Mouse (Mus musculus) spleen, adult 2 months (tissue): ENCODE results near the gene Sln. TPM values are rescaled to one million over a fixed set of nuclear protein-coding genes. Genes with fewer than 3 reads are reported as not detected.

Experiments
- DNase-seq, 2 experiments: peaks; one replicate each; pipeline versions ENCODE4 v3.0.0 to v3.0.0-alpha.2; 2012 to 2021; ENCODE audit warnings: low spot score in 2 of 2, low read depth in 1 of 2
- H3K27ac ChIP-seq: fragments of 200-500 bp; 2 replicates; pipeline ENCODE4 v1.5.1; 2012; ENCODE audit warnings: low read length, inconsistent platforms; ENCODE audit not compliant: insufficient read depth
- H3K27me3 ChIP-seq: fragments of 200-500 bp; 2 replicates; pipeline ENCODE4 v1.6.1; 2012; ENCODE audit warnings: mild to moderate bottlenecking, moderate library complexity, low read length, inconsistent platforms; ENCODE audit not compliant: control insufficient read depth, insufficient read depth
- H3K36me3 ChIP-seq: fragments of 200-500 bp; 2 replicates; pipeline ENCODE4 v1.6.1; 2012; ENCODE audit warnings: mild to moderate bottlenecking, low read length, inconsistent platforms; ENCODE audit not compliant: control insufficient read depth, insufficient read depth
- H3K4me1 ChIP-seq: fragments of 200-500 bp; 2 replicates; pipeline ENCODE4 v1.6.1; 2011; ENCODE audit warnings: inconsistent platforms; ENCODE audit not compliant: control insufficient read depth, insufficient read depth, insufficient read length
- H3K4me3 ChIP-seq: fragments of 200-500 bp; 2 replicates; pipeline ENCODE4 v1.5.1; 2011; ENCODE audit warnings: mild to moderate bottlenecking, inconsistent platforms; ENCODE audit not compliant: insufficient read depth, insufficient read length; ENCODE audit errors: extremely low read depth
- CTCF ChIP-seq: fragments of 200-500 bp; IDR thresholded peaks from 2 replicates; pipeline ENCODE4 v1.5.1; 2011; ENCODE audit warnings: mild to moderate bottlenecking, inconsistent platforms; ENCODE audit not compliant: insufficient read depth, insufficient read length, insufficient replicate concordance; ENCODE audit errors: extremely low read depth
- POLR2A ChIP-seq: fragments of 200-500 bp; IDR thresholded peaks from 2 replicates; pipeline ENCODE4 v1.6.1; 2011; ENCODE audit warnings: low read depth, low read length, inconsistent platforms
- WGBS: fragments of 180-500 bp; shearing (Covaris S2); methylation state at CpG from one replicate; pipeline ENCODE4 v1.1.7; 2018; 5-methylcytosine and 5-hydroxymethylcytosine counted together
- polyA plus RNA-seq: library from polyadenylated mRNA; depleted of rRNA; stranded (reverse); fragments of >200 nt; gene quantifications from 2 replicates; pipeline ENCODE4 v1.2.3, GENCODE M21; 2012

Gene Sln
- polyA plus RNA-seq, 1 experiment = 0.55 TPM

DNA sequence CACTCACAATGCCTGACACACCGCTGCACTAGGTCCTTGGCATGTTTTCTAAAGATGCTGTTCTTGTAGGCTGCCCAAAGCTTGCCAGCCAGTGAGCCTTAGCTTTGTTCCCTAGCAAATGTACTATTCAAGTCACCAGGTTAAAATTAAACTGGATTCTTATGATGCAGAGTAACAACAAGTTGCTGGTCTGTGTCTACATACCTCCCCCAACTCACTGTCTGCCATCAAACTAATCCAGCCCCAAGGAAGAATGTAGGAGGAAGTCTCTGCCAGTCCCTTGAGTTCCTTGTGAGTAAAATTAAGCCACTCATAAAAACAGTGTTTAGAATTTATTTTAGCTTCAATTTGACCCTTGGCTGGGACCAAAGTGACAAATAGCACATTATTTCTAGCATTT, 3.7 kb downstream of the Sln start:
- Histone ChIP-seq H3K27ac (no peak overlapping the region), H3K4me1 (no peaks in the 10 kb centered on the region)

DNA sequence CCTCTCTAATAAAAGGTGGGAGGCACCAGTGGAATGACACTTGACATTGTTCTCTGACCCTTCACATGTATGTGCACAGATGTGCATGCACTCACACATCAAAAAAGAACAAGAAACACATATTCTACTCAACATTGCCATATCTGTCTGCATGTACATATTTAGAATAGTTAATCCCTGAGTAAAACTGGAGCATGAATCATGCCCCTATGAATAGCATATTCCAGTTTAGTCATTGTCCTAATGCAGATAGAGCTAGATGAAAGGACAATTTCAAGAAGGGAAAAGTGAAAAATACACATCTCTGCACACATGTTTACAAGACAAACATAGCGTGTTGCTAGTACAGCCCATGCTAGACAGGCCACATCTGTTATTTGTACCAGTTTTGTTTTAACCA, 4.6 kb downstream of the Sln start:
- H3K27ac ChIP-seq = no peak overlapping the region
- TF ChIP-seq CTCF = no peak
- TF ChIP-seq POLR2A = no peak
- no peaks in the 10 kb centered on the region for H3K27me3 ChIP-seq
- H3K36me3 ChIP-seq = no peaks in the 10 kb centered on the region
- H3K4me3 ChIP-seq = no peak overlapping the region
- 67% methylated on average over 1 of the region's 1 CpGs for WGBS
- DNase-seq = no peak
- H3K4me1 ChIP-seq = no peaks in the 10 kb centered on the region

More for the DNA sequence above, 3.7 kb downstream of the Sln start:
- no peak for TF ChIP-seq CTCF
- TF ChIP-seq POLR2A = no peak
- Histone ChIP-seq H3K36me3 (no peaks in the 10 kb centered on the region), H3K4me3 (no peak overlapping the region), H3K27me3 (no peaks in the 10 kb centered on the region)
- 88% methylated on average over 1 of the region's 1 CpGs for WGBS
- no peak for DNase-seq

DNA sequence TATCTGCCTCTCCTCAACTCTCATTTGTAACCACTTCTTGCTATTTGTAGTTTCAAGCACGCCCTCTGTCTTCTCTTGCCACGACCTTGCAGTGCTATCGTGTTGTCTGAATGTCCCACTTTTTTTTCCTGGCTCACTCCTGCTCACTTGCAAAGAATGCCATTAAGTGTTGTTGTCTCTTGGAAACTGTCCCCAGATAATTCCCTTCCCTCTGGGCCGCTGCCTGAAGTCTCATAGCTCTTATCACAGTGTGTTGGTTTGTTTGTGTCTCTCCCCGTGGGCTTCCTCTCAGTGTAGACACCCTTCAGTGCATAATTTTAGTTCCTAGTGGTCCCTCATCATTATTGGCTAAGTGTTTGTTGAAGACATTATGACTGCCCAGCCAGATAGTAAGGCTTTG, 7.9 kb downstream of the Sln start:
- H3K4me1 ChIP-seq = no peaks in the 10 kb centered on the region
- H3K4me3 ChIP-seq = no peak overlapping the region
- no peaks in the 10 kb centered on the region for H3K27me3 ChIP-seq
- DNase-seq = no peak
- H3K36me3 ChIP-seq = no peaks in the 10 kb centered on the region
- no peak for TF ChIP-seq CTCF
- TF ChIP-seq POLR2A = no peak
- 75% methylated on average over 5 of the region's 5 CpGs for WGBS
- H3K27ac ChIP-seq = no peak overlapping the region

DNA sequence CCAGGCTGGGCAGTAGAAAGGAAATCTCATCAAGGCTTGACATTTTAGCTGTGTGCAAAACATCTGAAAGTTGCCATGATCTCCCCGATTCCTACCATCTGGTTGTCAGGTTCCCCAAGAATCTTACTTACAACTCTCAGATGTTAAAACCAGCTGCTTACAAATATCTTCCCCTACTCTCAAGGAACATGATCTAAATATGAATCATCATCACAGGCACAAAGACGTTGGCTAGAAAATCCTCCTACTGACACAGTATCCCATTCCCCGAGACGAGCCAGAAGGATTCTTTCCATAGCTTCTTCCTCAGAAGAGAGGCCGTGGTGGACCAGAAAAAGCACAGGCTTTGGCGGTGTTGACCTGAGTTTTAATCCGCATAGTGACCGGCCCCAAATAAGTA, 23.3 kb downstream of the Sln start:
- H3K27ac ChIP-seq = no peak overlapping the region
- 91% methylated on average over 8 of the region's 8 CpGs for WGBS
- H3K36me3 ChIP-seq = no peaks in the 10 kb centered on the region
- no peaks in the 10 kb centered on the region for H3K27me3 ChIP-seq
- TF ChIP-seq POLR2A = no peak
- TF ChIP-seq CTCF = no peak
- DNase-seq = no peak
- no peaks in the 10 kb centered on the region for H3K4me1 ChIP-seq
- H3K4me3 ChIP-seq = no peak overlapping the region

DNA sequence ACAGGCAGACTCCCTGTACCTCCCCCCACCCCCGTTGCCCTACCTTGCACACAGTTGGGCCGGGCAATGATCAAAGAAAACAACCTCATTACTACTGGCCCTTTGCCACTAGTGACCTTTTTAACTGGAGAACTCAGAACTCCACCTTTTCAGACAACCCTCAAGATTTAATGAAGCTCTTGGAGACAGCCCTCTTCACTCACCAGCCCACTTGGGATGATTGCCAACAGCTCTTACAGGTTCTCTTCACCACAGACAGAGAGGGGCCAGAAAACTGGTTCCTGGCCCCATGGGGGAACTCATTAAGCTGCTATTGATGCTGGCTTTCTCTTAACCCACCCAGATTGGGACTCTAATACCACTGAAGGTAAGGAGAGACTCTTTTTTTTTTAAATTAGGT, 27.5 kb downstream of the Sln start:
- H3K36me3 ChIP-seq = no peaks in the 10 kb centered on the region
- 61% methylated on average over 2 of the region's 2 CpGs for WGBS
- no peak overlapping the region for H3K27ac ChIP-seq
- TF ChIP-seq POLR2A = no peak
- TF ChIP-seq CTCF = no peak
- H3K27me3 ChIP-seq = no peaks in the 10 kb centered on the region
- no peak for DNase-seq
- H3K4me1 ChIP-seq = no peaks in the 10 kb centered on the region
- H3K4me3 ChIP-seq = no peak overlapping the region

DNA sequence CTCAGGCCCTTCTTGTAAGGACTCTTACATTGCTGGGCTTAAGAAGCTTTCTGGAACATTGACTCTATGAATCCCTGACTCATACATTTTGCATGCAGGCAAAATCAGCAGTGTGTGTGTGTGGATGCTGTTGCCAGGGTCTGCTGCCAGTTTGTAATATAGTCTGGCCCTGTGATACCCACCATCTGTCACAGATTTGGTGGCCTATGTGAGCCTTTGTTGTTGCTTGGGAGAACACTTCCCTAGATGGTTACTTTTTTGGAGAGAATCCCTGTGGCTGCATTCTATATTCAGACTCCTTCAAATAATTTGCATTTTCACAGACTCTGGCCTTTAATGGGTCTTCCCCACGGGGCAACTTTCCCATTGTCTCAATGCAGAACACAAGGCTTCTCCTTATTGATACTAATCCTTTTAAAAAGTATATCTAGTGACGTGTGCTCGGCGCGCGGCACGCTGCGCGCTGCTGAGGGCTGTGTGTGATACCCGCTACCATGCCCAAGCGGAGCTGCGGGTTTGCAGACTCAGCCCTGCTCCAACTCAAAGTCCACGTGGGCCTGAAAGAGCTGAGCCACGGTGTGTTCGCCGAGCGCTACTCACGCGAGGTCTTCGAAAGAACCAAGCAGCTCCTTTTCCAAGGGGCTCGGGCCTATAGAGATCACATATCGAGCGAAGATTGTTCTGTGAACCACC, 33.8 kb downstream of the Sln start:
- H3K4me3 ChIP-seq = no peak overlapping the region
- 94% methylated on average over 23 of the region's 23 CpGs for WGBS

DNA sequence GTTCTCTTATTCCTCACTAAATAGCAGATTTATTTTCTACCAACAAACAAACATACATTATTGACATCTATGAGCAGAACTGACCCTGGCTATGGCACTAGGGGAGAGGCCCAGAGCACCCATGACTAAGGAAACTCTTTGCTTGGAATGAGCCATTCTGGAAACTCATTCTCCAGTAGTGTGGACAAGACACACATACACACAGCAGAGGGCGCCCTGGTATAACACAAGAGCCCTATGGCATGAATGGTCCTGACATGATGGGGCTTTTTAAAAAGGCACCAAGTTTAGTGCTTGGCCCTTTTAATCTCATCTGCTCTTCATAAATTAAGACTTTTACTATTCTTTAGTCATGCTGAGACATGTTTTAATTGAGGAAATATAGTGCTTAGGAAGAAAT, 40.1 kb downstream of the Sln start:
- no peaks in the 10 kb centered on the region for H3K36me3 ChIP-seq
- H3K27ac ChIP-seq = no peak overlapping the region
- no peak for TF ChIP-seq POLR2A
- no peak for TF ChIP-seq CTCF
- H3K4me1 ChIP-seq = no peaks in the 10 kb centered on the region
- H3K4me3 ChIP-seq = no peak overlapping the region
- DNase-seq = no peak
- 20% methylated on average over 1 of the region's 1 CpGs for WGBS
- no peaks in the 10 kb centered on the region for H3K27me3 ChIP-seq

More for the DNA sequence above, 33.8 kb downstream of the Sln start:
- DNase-seq = no peak
- no peak overlapping the region for H3K27ac ChIP-seq
- no peaks in the 10 kb centered on the region for H3K27me3 ChIP-seq
- TF ChIP-seq POLR2A (no peak), CTCF (no peak)
- no peaks in the 10 kb centered on the region for H3K36me3 ChIP-seq
- no peaks in the 10 kb centered on the region for H3K4me1 ChIP-seq

DNA sequence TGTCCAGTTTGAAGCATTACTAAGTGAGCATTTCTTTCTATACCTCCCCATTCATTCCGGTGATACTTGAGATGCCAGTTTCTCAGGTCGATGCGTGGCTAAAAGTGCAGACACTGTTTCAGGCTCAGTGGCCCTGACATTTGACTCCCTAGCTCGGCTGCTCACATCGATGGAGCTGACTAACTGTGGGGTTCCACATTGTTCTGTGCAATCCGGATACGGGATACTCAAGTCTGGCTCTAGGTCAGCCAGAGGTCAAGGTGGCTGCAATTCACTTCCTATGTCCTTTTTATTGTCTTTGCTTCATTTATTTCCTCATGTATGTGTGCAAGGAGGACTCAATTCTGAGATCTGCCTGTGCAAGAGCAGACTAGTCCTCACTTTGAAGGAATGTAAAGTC, 45.9 kb downstream of the Sln start:
- H3K36me3 ChIP-seq = no peaks in the 10 kb centered on the region

More for the DNA sequence above, 45.9 kb downstream of the Sln start:
- no peaks in the 10 kb centered on the region for H3K4me1 ChIP-seq
- TF ChIP-seq CTCF (no peak), POLR2A (no peak)
- H3K27me3 ChIP-seq = no peaks in the 10 kb centered on the region
- WGBS = 81% methylated on average over 7 of the region's 7 CpGs
- H3K27ac ChIP-seq = no peak overlapping the region
- DNase-seq = no peak
- no peak overlapping the region for H3K4me3 ChIP-seq
